Mouse (Mus musculus): Measurements from ENCODE around the gene Taf6l.

DNA sequence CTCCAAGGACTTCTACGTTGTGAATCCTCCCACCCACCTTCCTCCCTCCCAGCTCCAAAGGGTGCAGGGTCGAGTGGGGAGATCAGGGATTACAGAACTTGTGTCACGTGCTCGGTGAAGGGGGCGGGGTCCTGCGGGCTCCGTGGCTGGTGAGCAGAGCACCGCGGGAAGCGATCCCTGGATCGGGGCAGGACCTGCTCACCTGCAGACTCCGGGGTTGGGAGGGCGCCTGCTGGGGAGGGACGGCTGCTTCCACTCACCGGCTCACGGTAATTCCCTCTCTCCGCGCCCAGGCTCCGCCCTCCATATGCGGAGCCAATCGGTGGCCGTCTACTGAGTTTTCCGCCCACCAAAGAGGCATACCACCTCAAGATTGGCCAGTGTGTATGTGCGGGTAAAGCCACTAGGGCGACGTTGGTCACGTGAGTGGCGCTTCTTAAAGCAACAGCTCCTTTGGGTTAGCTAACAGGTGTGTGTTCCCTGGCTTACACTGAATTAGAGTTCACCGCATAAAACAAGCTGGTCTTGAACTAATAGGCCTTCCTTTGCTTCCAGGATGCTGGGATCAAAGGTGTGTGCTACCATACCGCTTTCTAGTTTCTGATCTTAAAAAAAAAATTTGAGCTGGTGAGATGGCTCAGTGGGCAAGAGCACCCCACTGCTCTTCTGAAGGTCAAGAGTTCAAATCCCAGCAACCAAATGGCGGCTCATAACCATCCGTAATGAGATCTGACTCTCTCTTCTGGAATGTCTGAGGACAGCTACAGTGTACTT lies at the start of gene Taf6l:
- TF ChIP-seq POLR2A (IDR thresholded peaks at IDR 0.05; ENCODE audit: borderline replicate concordance, extremely low read depth, insufficient read depth, insufficient read length, poor library complexity, severe bottlenecking), result 0 out of 2 replicates have a peak, but pooled peaks have one; percentile 6
- TF ChIP-seq CTCF (IDR thresholded peaks at IDR 0.05; ENCODE audit: borderline replicate concordance, extremely low read depth, insufficient read depth, insufficient read length), result peak; percentile 55; the same call in 1 of the 2 replicates

All from brain, embryonic 14.5 days (tissue).